Mouse (Mus musculus) left cerebral cortex, adult 9 months (tissue): Measurements from ENCODE around the gene Fxyd3.

Source experiments
- DNase-seq, 2 experiments: peaks; one replicate each; pipeline ENCODE4 v3.0.0; 2022; ENCODE audit warnings: low spot score in 2 of 2

Fxyd3 gene

GRCm38 (mm10) chr7:31098697-31099611 is 22.4 kb upstream of the Fxyd3 start:
- DNase-seq = no peak

DNA sequence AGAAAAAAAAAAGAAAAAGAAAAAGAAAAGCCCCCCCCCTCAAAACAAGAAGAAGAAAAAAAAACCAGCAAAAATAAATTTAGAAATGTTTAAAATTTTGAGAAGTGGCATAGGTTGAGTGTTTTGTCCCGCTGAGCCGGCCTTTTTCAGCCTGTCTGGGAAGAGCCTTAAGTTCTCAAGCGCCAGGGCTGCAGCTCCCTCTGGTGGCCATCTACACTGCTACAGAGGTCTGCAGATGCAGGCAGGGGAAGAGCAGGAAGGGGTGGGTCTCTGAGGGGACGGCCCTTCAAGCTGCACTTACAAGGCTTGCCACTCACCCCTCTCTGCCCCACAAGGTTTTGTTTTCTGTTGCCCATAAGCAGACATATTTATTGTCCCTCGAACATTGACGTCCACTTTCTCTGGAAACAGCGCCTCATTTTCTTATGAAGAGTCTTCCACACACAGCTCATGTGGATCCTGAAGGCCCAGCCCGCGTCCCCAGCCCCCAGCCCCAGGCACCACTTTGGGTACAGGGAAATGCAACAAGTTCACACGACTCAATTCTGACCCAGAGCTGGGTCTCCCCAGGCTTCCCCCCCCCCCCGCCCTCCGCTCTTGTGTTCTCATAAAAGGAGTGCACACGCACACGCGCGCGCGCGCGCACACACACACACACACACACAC is 21.2 kb upstream of the Fxyd3 start:
- peak in 1 of 2 experiments; percentile 94 for DNase-seq

- DNase-seq = no peak
These were observed 20.5 kb upstream of the Fxyd3 start for GRCm38 (mm10) chr7:31096892-31097564.

DNA sequence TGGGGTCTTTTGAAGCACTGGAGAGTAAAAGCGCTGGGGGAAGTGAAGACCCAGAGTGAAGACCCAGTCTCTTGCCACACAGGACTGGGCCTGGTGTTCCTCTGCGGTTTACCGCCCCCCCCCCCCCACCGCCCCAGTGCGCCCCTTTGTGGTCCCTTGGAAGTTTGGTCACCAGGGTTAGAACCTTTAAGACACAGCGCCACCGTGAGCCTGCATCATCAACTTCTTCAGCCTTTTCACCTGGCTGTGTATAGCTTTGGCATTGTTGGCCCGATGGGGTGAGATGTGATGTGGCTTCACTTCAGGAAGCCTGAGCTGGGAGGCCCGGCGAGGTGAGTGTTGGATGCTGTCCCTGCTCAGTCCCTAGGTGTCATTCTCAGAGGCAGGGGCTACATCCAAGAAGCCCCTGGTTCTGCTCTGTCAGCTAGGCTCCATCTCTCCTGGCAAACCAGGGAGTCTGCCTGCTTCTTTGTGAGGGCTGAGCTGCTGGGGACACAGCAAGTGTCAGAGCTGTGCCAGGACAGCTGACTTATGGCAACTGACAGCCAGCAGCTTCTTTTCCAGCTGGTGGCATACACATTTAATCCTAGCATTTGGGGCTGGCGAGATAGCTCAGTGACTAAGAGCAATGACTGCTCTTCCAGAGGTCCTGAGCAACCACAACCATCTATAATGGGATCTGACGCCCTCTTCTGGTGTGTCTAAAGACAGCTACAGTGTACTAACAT is 18.4 kb upstream of the Fxyd3 start:
- DNase-seq = no peak

DNA sequence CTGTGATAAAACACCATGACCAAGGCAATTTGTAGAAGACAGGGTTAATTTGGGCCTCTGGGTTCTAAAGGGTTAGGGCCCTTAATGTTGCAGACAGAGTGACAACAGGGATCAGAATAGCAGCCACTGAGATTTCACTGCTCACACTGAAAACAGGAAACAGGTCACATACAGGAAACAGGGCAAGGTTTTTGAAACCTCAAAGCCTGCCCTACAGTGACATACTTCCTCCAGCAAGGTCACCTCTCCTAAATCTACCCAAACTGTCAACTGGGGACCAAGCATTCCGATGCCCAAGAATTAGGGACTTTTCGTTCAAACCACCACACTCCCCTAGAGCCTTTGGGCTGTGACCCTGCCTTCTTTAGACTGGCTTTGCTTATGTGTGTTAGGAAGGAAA is 13.2 kb upstream of the Fxyd3 start:
- no peak for DNase-seq

DNA sequence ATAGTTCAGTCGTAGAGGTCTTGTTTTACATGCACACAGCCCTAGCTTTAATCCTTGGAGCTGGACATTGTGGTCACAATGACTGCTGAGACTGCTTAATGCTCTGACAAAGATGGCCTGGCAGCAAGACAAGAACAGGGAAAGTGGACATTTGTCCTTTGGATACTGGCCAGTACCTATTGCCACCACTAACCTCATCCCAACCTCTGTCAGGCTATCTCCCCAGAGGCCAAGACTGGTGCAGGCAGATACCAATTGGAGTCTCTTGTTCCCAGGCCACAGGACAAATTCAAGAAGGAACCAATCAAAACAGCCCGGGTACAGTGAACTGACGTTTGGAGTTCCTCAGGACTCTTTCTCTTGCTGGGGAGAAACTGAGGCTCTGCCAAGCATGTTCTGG is 11.7 kb upstream of the Fxyd3 start:
- DNase-seq = no peak

- no peak for DNase-seq
These were observed 10.8 kb upstream of the Fxyd3 start for GRCm38 (mm10) chr7:31087262-31087661.

- DNase-seq = no peak
These were observed 9.8 kb upstream of the Fxyd3 start for GRCm38 (mm10) chr7:31086175-31086755.

DNA sequence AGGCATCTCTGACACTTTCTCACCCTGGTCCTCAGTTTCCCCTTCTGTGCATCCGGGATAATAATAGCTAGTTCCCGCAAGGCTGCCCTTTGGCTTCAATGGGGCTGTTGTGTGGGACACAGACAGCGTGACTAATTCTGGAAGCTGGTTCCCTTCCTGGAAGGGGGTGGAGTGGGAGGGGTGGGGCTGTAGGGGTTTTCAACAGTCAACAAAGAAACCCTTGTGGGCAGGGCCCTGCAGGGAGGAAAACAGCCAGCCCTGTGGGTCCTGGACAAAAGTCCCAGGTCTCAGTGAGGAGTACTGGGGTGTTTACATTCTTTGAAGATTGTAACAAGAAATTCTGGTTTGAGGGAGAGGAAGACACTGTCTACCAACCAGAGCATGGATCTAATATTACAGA is 8.7 kb upstream of the Fxyd3 start:
- DNase-seq = peak in 1 of 2 experiments; percentile 59

GRCm38 (mm10) chr7:31084140-31084539 is 7.6 kb upstream of the Fxyd3 start:
- DNase-seq = no peak

DNA sequence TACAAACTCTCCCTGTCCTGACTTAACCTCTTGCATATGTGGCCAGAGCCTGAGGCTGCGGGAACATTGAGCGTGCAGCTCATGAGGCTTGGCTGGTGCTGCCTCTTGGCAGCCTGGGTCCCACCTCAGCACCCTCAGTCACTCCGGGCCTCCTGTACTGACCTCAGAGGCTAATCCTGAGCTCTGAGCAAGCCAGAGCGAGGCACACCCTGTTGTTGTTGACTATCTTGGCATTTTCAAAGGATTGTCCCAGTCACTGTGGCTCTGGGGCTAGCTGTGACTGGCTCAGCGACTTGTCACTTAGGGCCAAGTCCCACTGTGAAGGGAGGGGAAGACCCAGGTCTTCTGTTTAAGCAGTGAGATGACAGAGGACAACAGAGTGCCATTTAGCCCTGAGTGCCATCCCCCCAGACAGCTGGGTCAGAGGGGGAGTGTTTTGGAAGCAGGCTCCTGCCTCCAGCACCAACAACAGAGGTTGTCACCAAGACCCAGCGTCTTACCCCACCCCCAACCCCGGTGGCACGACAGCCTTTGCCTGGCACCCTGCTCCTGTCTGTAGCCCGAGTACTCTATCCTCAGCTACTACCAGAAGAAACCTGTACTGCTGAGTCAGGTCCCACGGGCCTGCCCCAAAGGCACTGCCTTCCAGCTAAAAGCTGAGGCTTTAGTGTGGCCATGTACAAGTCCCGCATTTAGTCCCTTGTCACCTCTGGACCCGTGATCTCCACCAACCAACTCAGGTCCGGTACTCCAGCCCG is 6.5 kb upstream of the Fxyd3 start:
- DNase-seq = peak in 1 of 2 experiments; percentile 73

GRCm38 (mm10) chr7:31082106-31082505 is 5.6 kb upstream of the Fxyd3 start:
- DNase-seq = no peak

GRCm38 (mm10) chr7:31081106-31081505 is 4.6 kb upstream of the Fxyd3 start:
- no peak for DNase-seq

DNA sequence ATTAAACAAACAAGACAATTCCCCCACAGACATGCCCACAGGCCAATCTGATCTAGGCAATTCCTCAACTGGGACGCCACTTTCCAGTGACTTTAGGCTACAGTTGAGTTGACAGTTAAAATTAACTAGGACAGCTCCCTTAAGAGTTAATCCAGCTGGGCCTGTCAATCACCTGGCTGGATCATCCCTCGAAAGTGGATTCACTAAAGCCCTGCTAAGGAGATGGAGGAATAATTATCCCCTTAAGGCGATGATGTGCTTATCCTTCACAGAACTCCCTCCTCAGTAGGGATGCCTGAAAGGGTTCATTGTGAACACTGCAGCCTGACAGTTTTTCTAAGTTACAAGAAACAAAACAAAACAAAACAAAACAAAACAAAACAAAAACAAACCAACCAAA is 4.1 kb upstream of the Fxyd3 start:
- DNase-seq = no peak

GRCm38 (mm10) chr7:31079670-31080069 is 3.2 kb upstream of the Fxyd3 start:
- no peak for DNase-seq

DNA sequence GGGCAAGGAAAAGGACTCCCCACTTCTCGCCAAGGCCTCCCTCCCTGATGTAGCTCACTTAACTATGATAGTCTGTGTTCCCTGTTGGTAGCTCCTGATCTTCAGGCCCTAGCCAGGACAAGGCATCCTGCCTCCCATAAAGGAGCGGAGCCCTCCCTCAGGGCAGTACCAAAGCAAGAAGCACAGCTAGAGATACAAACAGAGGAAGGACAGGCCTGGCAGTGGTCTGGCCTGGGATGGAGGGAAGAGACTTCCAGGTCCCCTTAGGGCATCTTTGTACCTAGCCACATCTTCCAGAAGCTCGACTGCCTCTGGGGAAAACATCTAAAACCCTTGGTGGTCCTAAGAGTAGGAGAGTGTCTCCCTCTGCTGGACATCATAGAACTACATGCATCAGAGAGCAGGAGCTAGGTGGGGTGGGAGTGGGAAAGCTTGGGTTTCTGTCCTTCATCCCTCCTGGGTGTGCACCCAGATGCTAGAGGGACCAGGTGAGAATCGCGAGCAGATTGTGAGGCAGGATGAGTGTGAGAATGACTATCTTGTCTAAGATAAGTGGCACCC is 1.5 kb upstream of the Fxyd3 start:
- DNase-seq = peak in 1 of 2 experiments; percentile 80

GRCm38 (mm10) chr7:31077470-31077869 is 966 bp upstream of the Fxyd3 start:
- peak; percentile 45 to 65 for DNase-seq

DNA sequence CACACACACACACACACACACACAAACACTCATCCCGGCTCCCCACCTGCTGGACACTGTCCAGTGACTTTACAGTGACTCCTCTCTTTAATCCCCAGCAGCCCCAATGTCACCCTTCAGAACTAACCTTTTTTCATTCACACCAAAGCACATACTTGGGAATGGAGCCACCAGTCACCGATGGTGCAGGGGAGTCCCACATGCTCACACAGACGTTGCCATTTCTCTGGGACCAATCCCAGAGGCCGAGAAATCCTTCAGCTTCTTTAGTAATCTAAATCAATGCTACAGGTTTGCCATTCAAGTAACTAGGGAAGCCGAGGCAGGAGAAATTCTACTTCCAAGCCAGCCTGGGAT is 1.8 kb downstream of the Fxyd3 start:
- DNase-seq = no peak

- DNase-seq = peak in 1 of 2 experiments; percentile 52
These were observed 2.3 kb downstream of the Fxyd3 start for GRCm38 (mm10) chr7:31074061-31074712.

DNA sequence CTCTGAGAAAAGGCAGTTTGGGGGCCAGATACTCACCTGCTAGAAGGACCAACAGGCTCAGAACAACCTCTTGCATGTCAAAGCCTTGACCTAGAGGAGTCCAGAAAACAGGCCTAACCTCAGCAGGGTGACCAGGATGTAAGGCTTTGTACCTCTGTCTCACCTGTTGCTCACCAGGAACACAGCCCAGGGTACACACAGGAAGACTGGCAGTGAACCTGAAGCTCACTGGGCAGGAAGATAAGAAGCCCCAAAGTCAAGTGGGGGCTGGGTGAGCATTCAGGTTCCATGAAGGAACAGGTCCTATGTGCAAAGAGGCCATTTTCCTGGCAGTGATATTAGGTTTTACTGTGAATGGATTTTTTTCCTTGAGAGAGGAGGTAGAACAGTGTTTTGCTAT is 3.0 kb downstream of the Fxyd3 start:
- DNase-seq = no peak
